Mouse (Mus musculus) megakaryocyte, embryonic 14.5 days (primary cell): ENCODE measurements around the gene Rasgrf2. TPM values are rescaled to one million over a fixed set of nuclear protein-coding genes. Genes with fewer than 3 reads are reported as not detected.

Source experiments
- H3K27me3 ChIP-seq: replicated peaks from 2 replicates; pipeline ENCODE3; 2012; ENCODE audit warnings: inconsistent platforms
- H3K36me3 ChIP-seq: replicated peaks from 2 replicates; pipeline ENCODE3; 2012; ENCODE audit warnings: low read length, inconsistent platforms, mixed read lengths
- H3K4me1 ChIP-seq: 2 replicates; pipeline ENCODE4 v1.6.1; 2012; ENCODE audit warnings: inconsistent platforms
- H3K4me3 ChIP-seq: replicated peaks from 2 replicates; pipeline ENCODE3; 2012; ENCODE audit warnings: moderate library complexity, mild to moderate bottlenecking, inconsistent platforms
- H3K9me3 ChIP-seq: 2 replicates; pipeline ENCODE4 v1.6.1; 2012; ENCODE audit warnings: inconsistent platforms
- FLI1 ChIP-seq: IDR thresholded peaks from 2 replicates; pipeline ENCODE4 v1.6.1; 2012; ENCODE audit warnings: low read length, inconsistent platforms, mixed read lengths
- GATA1 ChIP-seq: IDR thresholded peaks from 3 replicates; pipeline ENCODE4 v1.6.1; 2012; ENCODE audit warnings: mixed read lengths, low read length, inconsistent platforms, borderline replicate concordance
- polyA plus RNA-seq: library from polyadenylated mRNA; stranded (reverse); fragments of >175 nt; gene quantifications from 2 replicates; pipeline ENCODE4 v1.2.3, GENCODE M21; 2012; ENCODE audit warnings: low replicate concordance; ENCODE audit not compliant: insufficient read depth

The Rasgrf2 gene
- polyA plus RNA-seq, 1 experiment = 0.70 TPM

DNA sequence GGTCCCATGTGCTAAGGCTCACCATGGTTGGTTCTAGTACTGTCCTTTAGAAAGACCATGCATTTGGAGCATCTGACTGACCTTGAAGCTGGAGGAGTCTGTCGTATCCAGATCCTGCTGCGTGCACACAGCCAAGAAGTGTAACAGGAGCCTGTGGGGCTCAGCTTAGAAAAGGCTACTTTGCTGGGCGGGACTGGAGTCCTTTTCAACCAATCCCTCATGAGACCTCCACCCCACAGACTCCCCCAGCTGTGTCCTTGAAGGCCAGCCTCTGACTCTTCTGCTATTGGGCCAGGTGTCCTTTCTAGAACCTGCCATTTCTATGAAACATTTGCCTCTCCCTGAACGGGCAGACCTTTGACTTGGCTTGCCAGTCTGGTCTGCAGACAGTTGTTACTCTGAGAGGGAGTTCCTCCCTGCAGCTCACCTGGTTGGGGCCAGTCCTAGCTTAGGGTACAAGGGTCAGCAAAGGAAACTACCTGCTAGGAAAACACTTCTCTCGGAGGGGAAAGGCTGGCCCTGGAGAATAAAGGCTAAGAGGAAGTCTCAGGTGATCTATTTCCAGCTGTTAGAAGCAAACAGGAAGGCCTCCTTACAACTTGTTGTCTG, 254.6 kb downstream of the Rasgrf2 start, which contains the start of gene Ckmt2:
Gene Ckmt2, minus strand, starts transcription at position 145 of the 609 bp plus-strand sequence.
- H3K4me3 ChIP-seq = no peak within 1 kb of the TSS
- TF ChIP-seq FLI1 (no peak), GATA1 (no peak)
- no peaks in the 10 kb centered on the region for H3K36me3 ChIP-seq
- peaks cover 6% of the 10 kb centered on the region for H3K27me3 ChIP-seq
- H3K4me1 ChIP-seq = no peaks in the 10 kb centered on the region
- H3K9me3 ChIP-seq = peaks cover 9% of the 10 kb centered on the region; the same call in 1 of the 2 replicates

DNA sequence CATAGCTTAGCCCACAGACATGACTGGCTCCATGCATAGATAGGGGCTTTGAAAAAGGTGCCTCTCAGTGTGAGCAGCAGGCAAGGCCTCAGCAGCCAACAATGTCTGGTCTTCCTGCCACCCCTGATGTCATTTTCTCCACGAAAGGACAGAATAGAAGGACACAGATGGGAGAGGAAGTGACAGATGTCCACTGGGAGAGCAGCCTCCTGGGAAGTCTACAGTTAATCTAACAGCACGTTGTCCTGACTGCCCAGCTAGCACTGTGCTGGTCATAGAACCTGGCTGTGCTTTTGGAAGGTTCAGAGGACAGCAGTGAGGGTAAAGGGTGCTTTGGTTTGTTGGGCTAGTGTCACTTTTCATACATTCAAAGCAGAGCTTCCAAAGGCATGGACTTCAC, 255.9 kb downstream of the Rasgrf2 start:
- TF ChIP-seq GATA1 (no peak), FLI1 (no peak)
- H3K4me3 ChIP-seq = no peak overlapping the region
- H3K9me3 ChIP-seq = peaks cover 9% of the 10 kb centered on the region; the same call in 1 of the 2 replicates
- H3K27me3 ChIP-seq = peaks cover 6% of the 10 kb centered on the region
- no peaks in the 10 kb centered on the region for H3K4me1 ChIP-seq
- H3K36me3 ChIP-seq = no peaks in the 10 kb centered on the region

DNA sequence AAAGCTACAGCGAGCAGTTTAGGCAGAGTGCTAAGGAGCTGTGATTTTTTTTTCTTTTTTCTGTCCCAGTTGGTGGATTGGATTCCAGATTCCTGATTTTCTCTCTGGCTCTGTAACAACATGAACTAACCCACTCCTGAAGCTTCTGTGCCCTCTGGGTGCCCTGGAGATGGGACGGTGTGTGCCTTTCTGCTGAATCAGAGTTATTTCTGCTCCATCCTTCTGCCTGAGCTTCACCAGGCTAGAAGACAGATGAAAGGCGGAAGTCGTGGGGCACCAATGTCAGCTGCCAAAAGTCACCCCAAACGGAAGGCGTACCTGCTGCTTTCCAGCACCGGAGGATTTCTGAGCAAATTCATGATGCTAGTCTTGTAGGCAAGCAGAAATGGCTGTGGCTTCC, 256.9 kb downstream of the Rasgrf2 start:
- TF ChIP-seq FLI1 (no peak), GATA1 (no peak)
- no peaks in the 10 kb centered on the region for H3K4me1 ChIP-seq

DNA sequence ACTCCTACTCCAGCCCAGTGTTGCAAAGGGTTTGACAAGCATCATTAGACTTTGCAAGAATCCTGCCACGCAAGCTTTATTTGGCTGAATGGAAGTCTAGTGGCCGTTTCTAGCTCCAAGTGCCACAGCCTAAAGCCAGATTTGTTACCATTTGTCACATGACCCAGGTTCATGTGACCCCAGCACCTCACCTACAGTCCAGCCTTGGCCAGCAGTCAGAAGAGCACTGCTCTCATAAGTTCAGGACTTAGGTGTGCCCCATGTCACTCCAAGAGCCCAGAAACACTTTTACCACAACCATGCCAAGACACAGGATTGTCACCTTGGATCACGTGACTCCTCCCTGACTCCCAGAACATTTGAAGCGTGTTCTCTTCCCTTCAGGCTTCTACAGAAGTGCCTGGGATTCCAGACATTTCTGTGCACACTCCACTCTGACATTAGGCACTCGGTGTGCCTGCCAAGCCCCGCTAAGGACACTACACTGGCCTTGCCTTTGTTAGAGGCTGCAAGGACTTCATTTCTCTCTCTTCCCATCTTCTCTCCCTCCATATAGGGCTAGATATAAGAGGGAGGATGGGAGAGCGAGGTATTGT, 257.6 kb downstream of the Rasgrf2 start:
- Histone ChIP-seq H3K27me3 (peaks cover 6% of the 10 kb centered on the region), H3K36me3 (no peaks in the 10 kb centered on the region), H3K9me3 (peaks cover 4% of the 10 kb centered on the region; the same call in 1 of the 2 replicates), H3K4me3 (no peak overlapping the region), H3K4me1 (no peaks in the 10 kb centered on the region)
- TF ChIP-seq FLI1 = no peak
- no peak for TF ChIP-seq GATA1

More for the DNA sequence above, 256.9 kb downstream of the Rasgrf2 start:
- peaks cover 4% of the 10 kb centered on the region; the same call in 1 of the 2 replicates for H3K9me3 ChIP-seq
- H3K36me3 ChIP-seq = no peaks in the 10 kb centered on the region
- peaks cover 6% of the 10 kb centered on the region for H3K27me3 ChIP-seq
- H3K4me3 ChIP-seq = no peak overlapping the region

DNA sequence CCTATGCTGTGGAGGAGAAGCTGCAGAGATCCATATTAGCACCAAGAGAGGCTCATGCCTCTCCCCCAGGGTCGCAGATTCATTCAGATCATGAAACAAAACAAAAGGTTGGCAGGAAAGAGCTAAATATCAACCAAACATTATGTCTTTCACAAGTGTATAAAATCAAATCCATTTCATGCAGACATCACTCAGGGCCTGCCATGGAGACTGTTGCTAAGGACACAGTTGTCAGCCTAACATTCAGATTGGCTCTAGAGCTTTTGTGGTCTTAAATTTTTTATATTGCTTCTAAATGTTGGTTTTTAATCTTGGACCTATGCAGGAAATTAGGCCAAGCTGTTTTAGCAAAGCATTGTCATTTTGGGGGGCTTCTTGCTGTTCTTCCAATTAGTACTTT, 262.9 kb downstream of the Rasgrf2 start:
- TF ChIP-seq FLI1 (no peak), GATA1 (no peak)
- H3K36me3 ChIP-seq = no peaks in the 10 kb centered on the region

DNA sequence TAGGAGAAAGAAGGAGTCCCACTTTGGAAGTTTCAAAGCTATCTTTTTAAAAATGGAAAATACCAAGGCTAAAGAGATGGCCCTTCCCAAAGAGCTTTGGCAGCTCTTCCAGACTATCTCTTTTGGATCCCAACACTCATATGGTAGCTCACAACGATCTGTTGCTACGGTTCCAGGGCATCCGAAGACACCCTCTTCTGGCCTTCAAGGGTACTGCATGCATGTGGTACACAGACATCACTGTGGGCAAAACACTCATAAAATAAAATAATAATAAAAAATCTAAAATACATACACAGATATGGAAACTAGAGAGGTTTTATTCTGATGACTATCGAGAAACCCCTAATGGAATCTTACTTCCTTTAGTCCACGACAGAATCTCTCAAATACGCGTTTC, 272.6 kb downstream of the Rasgrf2 start:
- no peaks in the 10 kb centered on the region for H3K36me3 ChIP-seq
- no peaks in the 10 kb centered on the region; the same call in 1 of the 2 replicates for H3K9me3 ChIP-seq
- TF ChIP-seq FLI1 = no peak
- TF ChIP-seq GATA1 = no peak
- H3K27me3 ChIP-seq = peaks cover 3% of the 10 kb centered on the region
- no peaks in the 10 kb centered on the region for H3K4me1 ChIP-seq
- H3K4me3 ChIP-seq = no peak overlapping the region

More for the DNA sequence above, 262.9 kb downstream of the Rasgrf2 start:
- Histone ChIP-seq H3K4me1 (no peaks in the 10 kb centered on the region), H3K9me3 (no peaks in the 10 kb centered on the region), H3K4me3 (no peak overlapping the region), H3K27me3 (peaks cover 3% of the 10 kb centered on the region)

DNA sequence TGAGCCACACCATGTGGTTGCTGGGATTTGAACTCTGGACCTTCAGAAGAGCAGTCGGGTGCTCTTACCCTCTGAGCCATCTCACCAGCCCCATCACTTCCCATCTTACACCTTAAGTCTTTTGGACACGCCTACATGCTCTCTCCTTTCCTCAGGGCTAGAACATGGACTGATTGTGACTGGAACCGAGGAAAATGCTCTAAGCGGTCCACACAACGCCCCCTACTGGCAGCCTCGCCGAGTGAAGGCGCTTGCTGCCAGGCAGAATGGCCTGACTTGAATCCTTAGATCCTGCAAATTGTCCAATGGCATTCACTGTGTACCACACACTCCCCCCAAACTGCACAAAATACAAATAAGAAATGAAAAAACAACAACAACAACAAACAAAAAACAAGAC, 274.0 kb downstream of the Rasgrf2 start:
- H3K9me3 ChIP-seq = peaks cover under 1% of the 10 kb centered on the region; the same call in 1 of the 2 replicates
- TF ChIP-seq FLI1 (no peak), GATA1 (no peak)
- peaks cover 3% of the 10 kb centered on the region for H3K27me3 ChIP-seq
- no peak overlapping the region for H3K4me3 ChIP-seq
- no peaks in the 10 kb centered on the region for H3K4me1 ChIP-seq
- H3K36me3 ChIP-seq = no peaks in the 10 kb centered on the region

DNA sequence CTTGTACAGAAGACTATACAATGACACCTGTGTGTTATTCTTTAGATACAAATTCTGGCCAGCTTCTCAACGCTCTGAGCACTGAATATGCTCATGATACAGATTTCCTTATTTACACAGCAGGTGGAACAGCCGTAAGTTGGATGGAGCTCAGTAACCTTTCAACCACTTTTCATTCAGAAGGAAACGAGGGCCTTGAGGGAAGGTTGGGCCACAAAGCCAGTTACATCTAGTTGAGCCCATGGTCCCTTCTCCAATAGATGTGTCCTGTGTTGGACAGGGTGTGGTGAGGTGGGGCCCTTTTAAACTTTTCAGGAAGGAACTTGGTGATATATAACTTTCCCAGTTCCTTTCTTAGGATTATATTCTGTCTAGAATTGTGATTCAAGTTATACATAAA, 277.0 kb downstream of the Rasgrf2 start:
- no peaks in the 10 kb centered on the region for H3K27me3 ChIP-seq
- TF ChIP-seq GATA1 (no peak), FLI1 (no peak)
- no peaks in the 10 kb centered on the region for H3K36me3 ChIP-seq
- H3K4me1 ChIP-seq = no peaks in the 10 kb centered on the region
- H3K4me3 ChIP-seq = no peak overlapping the region
- H3K9me3 ChIP-seq = peaks cover 11% of the 10 kb centered on the region; the same call in 1 of the 2 replicates

Other genes starting within 250 kb of the Rasgrf2 start
- gene Gm20379, start 174.3 kb upstream of the Rasgrf2 start, polyA plus RNA-seq = not detected in 2 replicates
- 0.34 TPM in 1 of 2 replicates, not detected in the other for gene Dhfr, start 223.1 kb upstream of the Rasgrf2 start, polyA plus RNA-seq
- 1.2 TPM in 1 of 2 replicates, not detected in the other for gene Msh3, start 223.3 kb upstream of the Rasgrf2 start, polyA plus RNA-seq